Mouse (Mus musculus) heart, adult 2 months (tissue): Measurements from ENCODE around the gene Poldip2. TPM values are rescaled to one million over a fixed set of nuclear protein-coding genes. Genes with fewer than 3 reads are reported as not detected.

Source experiments
- DNase-seq, 2 experiments: peaks; one replicate each; pipeline ENCODE4 v3.0.0; 2021
- H3K27ac ChIP-seq: fragments of 200-600 bp; 2 replicates; pipeline ENCODE4 v1.8.1; 2022
- H3K27me3 ChIP-seq: fragments of 200-500 bp; 2 replicates; pipeline ENCODE4 v1.6.1; 2012; ENCODE audit warnings: mild to moderate bottlenecking, low read length, inconsistent platforms, mixed read lengths; ENCODE audit not compliant: control insufficient read depth, insufficient read depth
- H3K36me3 ChIP-seq: fragments of 200-500 bp; 2 replicates; pipeline ENCODE4 v1.6.1; 2012; ENCODE audit warnings: low read length, inconsistent platforms; ENCODE audit not compliant: control insufficient read depth, insufficient read depth
- H3K4me1 ChIP-seq: fragments of 200-500 bp; 2 replicates; pipeline ENCODE4 v1.6.1; 2011; ENCODE audit warnings: low read length; ENCODE audit not compliant: control insufficient read depth, insufficient read depth
- H3K4me3 ChIP-seq: fragments of 200-600 bp; 2 replicates; pipeline ENCODE4 v1.8.1; 2022
- H3K79me2 ChIP-seq: fragments of 200-500 bp; replicated peaks from 2 replicates; pipeline ENCODE4 v1.6.1; 2012; ENCODE audit warnings: mild to moderate bottlenecking, inconsistent platforms, low read length, moderate library complexity, mixed read lengths; ENCODE audit not compliant: control insufficient read depth, insufficient read depth
- H3K9ac ChIP-seq: fragments of 200-500 bp; 2 replicates; pipeline ENCODE4 v1.6.1; 2012; ENCODE audit warnings: low read depth, mild to moderate bottlenecking, control low read depth, inconsistent platforms, low read length, mixed read lengths
- CTCF ChIP-seq: fragments of 200-600 bp; IDR thresholded peaks from 2 replicates; pipeline ENCODE4 v1.8.1; 2022; ENCODE audit warnings: antibody characterized with exemption, mild to moderate bottlenecking, moderate library complexity
- EP300 ChIP-seq: fragments of 200-500 bp; IDR thresholded peaks from 2 replicates; pipeline ENCODE4 v1.6.1; 2011; ENCODE audit warnings: low read depth, low read length, control low read depth; ENCODE audit not compliant: insufficient read depth
- POLR2A ChIP-seq: fragments of 200-500 bp; IDR thresholded peaks from 2 replicates; pipeline ENCODE4 v1.6.1; 2011; ENCODE audit warnings: mild to moderate bottlenecking, low read depth, low read length, control low read depth; ENCODE audit not compliant: insufficient read depth
- WGBS: fragments of 180-500 bp; shearing (Covaris S2); methylation state at CpG from one replicate; pipeline ENCODE4 v1.1.7; 2018; 5-methylcytosine and 5-hydroxymethylcytosine counted together
- intact Hi-C: fragments of 180-260 bp; cut with DNase I; formaldehyde crosslinking; loops from one replicate; pipeline ENCODE4 v1.15.1; 2025
- polyA plus RNA-seq: library from polyadenylated mRNA; depleted of rRNA; stranded (reverse); fragments of >200 nt; gene quantifications from 2 replicates; pipeline ENCODE4 v1.2.3, GENCODE M21; 2012
- total RNA-seq, 2 experiments: library from RNA; stranded (reverse); gene quantifications; 2 replicates each; pipeline ENCODE4 v1.2.3; 2021

Poldip2 gene
- total and polyA plus RNA-seq, 3 experiments, result 102 to 140 (median 127) TPM

GRCm38 (mm10) chr11:78488168-78488567, 23.8 kb upstream of the Poldip2 start:
- Histone ChIP-seq H3K27me3 (peaks cover 9% of the 10 kb centered on the region), H3K4me3 (no peak overlapping the region), H3K27ac (no peak overlapping the region), H3K79me2 (no peaks in the 10 kb centered on the region), H3K9ac (no peak overlapping the region), H3K36me3 (no peaks in the 10 kb centered on the region), H3K4me1 (no peaks in the 10 kb centered on the region)
- intact Hi-C loops, result no loop called here
- WGBS, result 4% methylated on average over 8 of the region's 8 CpGs
- DNase-seq, result peak; percentile 61 to 78
- peak; percentile 72; the same call in 1 of the 2 replicates for TF ChIP-seq EP300
- TF ChIP-seq POLR2A, result no peak
- peak; percentile 87 for TF ChIP-seq CTCF

GRCm38 (mm10) chr11:78490781-78491241, 21.2 kb upstream of the Poldip2 start:
- Histone ChIP-seq H3K27me3 (peaks cover 10% of the 10 kb centered on the region), H3K79me2 (no peaks in the 10 kb centered on the region), H3K4me1 (no peaks in the 10 kb centered on the region), H3K4me3 (no peak overlapping the region), H3K36me3 (no peaks in the 10 kb centered on the region), H3K9ac (no peak overlapping the region), H3K27ac (no peak overlapping the region)
- intact Hi-C loops, result no loop called here
- DNase-seq, result no peak
- 10% methylated on average over 48 of the region's 48 CpGs for WGBS
- TF ChIP-seq POLR2A (no peak), CTCF (peak; percentile 16; the same call in 1 of the 2 replicates)

- H3K4me1 ChIP-seq, result no peaks in the 10 kb centered on the region
- peaks cover 9% of the 10 kb centered on the region for H3K27me3 ChIP-seq
- no peak overlapping the region for H3K27ac ChIP-seq
- no peaks in the 10 kb centered on the region for H3K79me2 ChIP-seq
- no peak for TF ChIP-seq POLR2A
- no peak for TF ChIP-seq CTCF
- no peak for TF ChIP-seq EP300
- no peaks in the 10 kb centered on the region for H3K36me3 ChIP-seq
- intact Hi-C loops, result no loop called here
- H3K9ac ChIP-seq, result no peak overlapping the region
- no peak overlapping the region for H3K4me3 ChIP-seq
- DNase-seq, result no peak
- 6% methylated on average over 6 of the region's 6 CpGs for WGBS
Measured at GRCm38 (mm10) chr11:78495904-78496303, 16.1 kb upstream of the Poldip2 start.

- no peaks in the 10 kb centered on the region for H3K79me2 ChIP-seq
- intact Hi-C loops, result no loop called here
- TF ChIP-seq EP300 (no peak), CTCF (no peak)
- H3K36me3 ChIP-seq, result no peaks in the 10 kb centered on the region
- WGBS, result 1% methylated on average over 44 of the region's 44 CpGs
- H3K9ac ChIP-seq, result peak overlapping the region; percentile 47; the same call in 1 of the 2 replicates
- H3K27ac ChIP-seq, result no peak overlapping the region
- H3K4me3 ChIP-seq, result peak overlapping the region; percentile 54
- peak; percentile 25 to 32 for DNase-seq
- H3K27me3 ChIP-seq, result peaks cover 7% of the 10 kb centered on the region
- no peaks in the 10 kb centered on the region for H3K4me1 ChIP-seq
Measured at GRCm38 (mm10) chr11:78497071-78497541, 14.9 kb upstream of the Poldip2 start.

GRCm38 (mm10) chr11:78497544-78498522, 14.2 kb upstream of the Poldip2 start, which contains the start of gene Sarm1:
Sarm1 (minus strand) TSS chr11:78497754.
- Histone ChIP-seq H3K4me3 (peak within 1 kb of the TSS; percentile 54), H3K79me2 (no peaks in the 10 kb centered on the region), H3K36me3 (no peaks in the 10 kb centered on the region), H3K27me3 (peaks cover 7% of the 10 kb centered on the region), H3K9ac (peak within 1 kb of the TSS; percentile 47; the same call in 1 of the 2 replicates), H3K4me1 (no peaks in the 10 kb centered on the region), H3K27ac (peak within 1 kb of the TSS; percentile 48)
- peak; percentile 70 for TF ChIP-seq POLR2A
- 0 out of 2 replicates have a peak, but pooled peaks have one; percentile 11 for TF ChIP-seq CTCF
- TF ChIP-seq EP300, result no peak
- intact Hi-C loops, result no loop called here
- peak; percentile 93 for DNase-seq
- 4% methylated on average over 36 of the region's 36 CpGs for WGBS

GRCm38 (mm10) chr11:78499004-78499403, 13.0 kb upstream of the Poldip2 start, which contains the start of gene Vtn:
Vtn (plus strand) TSS chr11:78499091.
- H3K27ac ChIP-seq, result peak within 1 kb of the TSS; percentile 51
- H3K9ac ChIP-seq, result peak within 1 kb of the TSS; percentile 27; the same call in 1 of the 2 replicates
- no peaks in the 10 kb centered on the region for H3K4me1 ChIP-seq
- 56% methylated on average over 7 of the region's 7 CpGs for WGBS
- 0 out of 2 replicates have a peak, but pooled peaks have one; percentile 19 for TF ChIP-seq EP300
- TF ChIP-seq POLR2A, result peak; percentile 57
- no peak for TF ChIP-seq CTCF
- H3K27me3 ChIP-seq, result peaks cover 6% of the 10 kb centered on the region
- peak within 1 kb of the TSS; percentile 54 for H3K4me3 ChIP-seq
- no peaks in the 10 kb centered on the region for H3K36me3 ChIP-seq
- peak; percentile 55 to 58 for DNase-seq
- H3K79me2 ChIP-seq, result no peaks in the 10 kb centered on the region
- intact Hi-C loops, result no loop called here
